10 mouse cellular contexts compared by ENCODE assay signal in the genomic region with DNA sequence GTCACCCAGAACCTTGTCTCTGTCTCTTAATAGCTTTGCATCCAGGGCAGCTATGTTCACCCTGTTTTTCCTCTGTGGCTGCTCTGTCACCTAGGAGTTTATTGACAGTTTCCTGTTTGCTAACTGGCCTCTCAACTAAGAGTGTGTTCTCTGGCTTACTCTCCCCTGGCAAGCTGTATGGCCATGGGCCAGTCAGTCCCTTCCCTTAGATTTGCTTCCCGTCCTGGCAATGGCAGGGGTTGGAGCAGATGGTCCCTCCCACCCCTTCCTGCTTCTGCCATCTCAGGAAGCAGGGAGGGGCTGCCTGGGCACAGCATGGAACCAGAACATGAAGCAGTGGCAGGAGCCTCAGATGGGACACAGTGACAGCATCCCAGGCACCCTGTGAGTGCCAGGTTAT. TPM values are rescaled to one million over a fixed set of nuclear protein-coding genes. Genes with fewer than 3 reads are reported as not detected.
DNase-seq lines count a peak whose midpoint lies in the region; ATAC-seq and TF ChIP-seq lines count a peak whose summit lies in the region.
"Had no signal": no experiment of that assay in that cellular context is flagged by ENCODE, and none has a peak within 500 bp of the region (broad histone marks: within the 10 kb centered on the region; RNA-seq: fewer than 3 reads in every experiment).

No protein-coding gene starts in this region.

- no peaks in the 10 kb centered on the region for H3K27me3 ChIP-seq in kidney, embryonic 14.5 days (ENCODE audit: control insufficient read depth, insufficient read depth, low read length)
- no peaks in the 10 kb centered on the region for H3K27me3 ChIP-seq in stomach, postnatal 0 days (ENCODE audit: control insufficient read depth, insufficient read depth, low read length)
- H3K27me3 ChIP-seq: embryonic facial prominence, embryonic 15.5 days had no signal

- no peak for ATAC-seq in kidney, embryonic 14.5 days (ENCODE audit: low FRiP score, low TSS enrichment)
- peak; percentile 19; the same call in 1 of the 2 replicates for ATAC-seq in stomach, postnatal 0 days (ENCODE audit: low FRiP score, low TSS enrichment)

- TF ChIP-seq EP300 in stomach, postnatal 0 days (optimal IDR thresholded peaks at IDR 0.05) = no peak

- no peaks in the 10 kb centered on the region for H3K9me3 ChIP-seq in kidney, embryonic 14.5 days (ENCODE audit: control insufficient read depth, low read length)
- H3K9me3 ChIP-seq in stomach, postnatal 0 days (ENCODE audit: control insufficient read depth, low read length) = no peaks in the 10 kb centered on the region
- H3K9me3 ChIP-seq: embryonic facial prominence, embryonic 15.5 days; stomach, embryonic 15.5 days had no signal

- H3K4me1 ChIP-seq in kidney, embryonic 14.5 days (ENCODE audit: control insufficient read depth, insufficient read depth, low read length) = peaks cover 11% of the 10 kb centered on the region
- no peaks in the 10 kb centered on the region for H3K4me1 ChIP-seq in stomach, postnatal 0 days (replicated peaks; ENCODE audit: control insufficient read depth, insufficient read depth)

- H3K9ac ChIP-seq in kidney, embryonic 14.5 days (ENCODE audit: low read depth, low read length) = no peak overlapping the region
- no peak overlapping the region for H3K9ac ChIP-seq in stomach, postnatal 0 days (ENCODE audit: low read length)
- H3K9ac ChIP-seq: embryonic facial prominence, embryonic 15.5 days; stomach, embryonic 15.5 days had no signal

- intact Hi-C loops in left cerebral cortex, postnatal 25 days (cut with DNase I) = no loop called here

- no peak overlapping the region for H3K27ac ChIP-seq in kidney, embryonic 14.5 days (ENCODE audit: low read depth, low read length)
- H3K27ac ChIP-seq in stomach, postnatal 0 days (replicated peaks) = no peak overlapping the region
- H3K27ac ChIP-seq: embryonic facial prominence, embryonic 15.5 days; stomach, embryonic 15.5 days had no signal

- no peak for TF ChIP-seq CTCF in stomach, postnatal 0 days (IDR thresholded peaks at IDR 0.05; ENCODE audit: low read depth)

- H3K36me3 ChIP-seq in kidney, embryonic 14.5 days (ENCODE audit: control insufficient read depth, insufficient read depth, low read length) = peaks cover 3% of the 10 kb centered on the region; the same call in 1 of the 2 replicates
- no peaks in the 10 kb centered on the region for H3K36me3 ChIP-seq in stomach, postnatal 0 days (ENCODE audit: control insufficient read depth, insufficient read depth, low read length)
- H3K36me3 ChIP-seq: stomach, embryonic 15.5 days had no signal

- WGBS in kidney, embryonic 14.5 days = 18% methylated on average over 1 of the region's 1 CpGs
- 10% methylated on average over 1 of the region's 1 CpGs for WGBS in stomach, postnatal 0 days

- no peak overlapping the region for H3K4me3 ChIP-seq in kidney, embryonic 14.5 days (ENCODE audit: low read length)
- no peak overlapping the region for H3K4me3 ChIP-seq in stomach, postnatal 0 days (ENCODE audit: low read depth, low read length)
- H3K4me3 ChIP-seq: embryonic facial prominence, embryonic 15.5 days; stomach, embryonic 15.5 days had no signal

- DNase-seq in kidney, adult 11 months = peak; percentile 76
- DNase-seq in cerebellum, postnatal 36 days = peak; percentile 92 to 95
- peak; percentile 47 for DNase-seq in kidney, adult 18-20 months
- peak; percentile 35 to 85 for DNase-seq in left cerebral cortex, postnatal 25 days (ENCODE audit: low spot score in 2 of 2)
- no peak for DNase-seq in stomach, postnatal 0 days (ENCODE audit: low spot score)
- no peak for DNase-seq in B cell, adult 2 months
- no peak for DNase-seq in spleen, adult 12 weeks (ENCODE audit: low spot score)

- no peak overlapping the region for H3K4me2 ChIP-seq in kidney, embryonic 14.5 days (replicated peaks; ENCODE audit: low read depth, low read length)
- H3K4me2 ChIP-seq in stomach, postnatal 0 days (replicated peaks; ENCODE audit: low read depth) = no peak overlapping the region
- H3K4me2 ChIP-seq: embryonic facial prominence, embryonic 15.5 days; stomach, embryonic 15.5 days had no signal

RNA-seq across cellular contexts. Expression of a gene that starts 7.8 kb away (rescaled TPM):
- 7.3 and 11.0 TPM in 2 replicates for polyA plus RNA-seq in kidney, embryonic 14.5 days (2014; fragmentation: Nextera tagmentation; extraction: Ambion mirVana)
- total RNA-seq in left cerebral cortex, postnatal 25 days (2021) = 10 to 100 TPM; 17.2 to 20.4 TPM
- 2.6 and 3.5 TPM in 2 replicates for polyA plus RNA-seq in stomach, postnatal 0 days (2015; fragmentation: Nextera tagmentation; extraction: Ambion mirVana)

Comparison
In these comparisons a context has a peak if more than half of its experiments do, and no peak if none do; other contexts are left out.
1. DNase-seq: peak in kidney, adult 11 months (single experiment), cerebellum, postnatal 36 days (2 of 2), kidney, adult 18-20 months (single experiment) and left cerebral cortex, postnatal 25 days (2 of 2); none in stomach, postnatal 0 days (single experiment), B cell, adult 2 months (0 of 2) and spleen, adult 12 weeks (single experiment).